Mouse (Mus musculus): ENCODE data around the gene Arhgap19. TPM values are rescaled to one million over a fixed set of nuclear protein-coding genes. Genes with fewer than 3 reads are reported as not detected.

Arhgap19 gene
- total RNA-seq, 4 experiments from 2014 or later, result 1.6 to 2.6 (median 2.0) TPM

- no peak for DNase-seq (ENCODE audit: low spot score)
Measured at GRCm38 (mm10) chr19:41800451-41800850, 1.4 kb downstream of the Arhgap19 start.

GRCm38 (mm10) chr19:41797536-41797935 is 4.3 kb downstream of the Arhgap19 start:
- no peak for DNase-seq (ENCODE audit: low spot score)

GRCm38 (mm10) chr19:41796789-41797327 is 5.0 kb downstream of the Arhgap19 start:
- no peak for DNase-seq (ENCODE audit: low spot score)

- DNase-seq (ENCODE audit: low spot score), result no peak
Measured at GRCm38 (mm10) chr19:41796148-41796760, 5.6 kb downstream of the Arhgap19 start.

GRCm38 (mm10) chr19:41794901-41795300 is 6.9 kb downstream of the Arhgap19 start:
- DNase-seq (ENCODE audit: low spot score), result no peak

- DNase-seq (ENCODE audit: low spot score), result no peak
Measured at GRCm38 (mm10) chr19:41794017-41794416, 7.8 kb downstream of the Arhgap19 start.

- no peak for DNase-seq (ENCODE audit: low spot score)
Measured at GRCm38 (mm10) chr19:41792934-41793486, 8.8 kb downstream of the Arhgap19 start.

GRCm38 (mm10) chr19:41791384-41791783 is 10.5 kb downstream of the Arhgap19 start:
- no peak for DNase-seq (ENCODE audit: low spot score)

GRCm38 (mm10) chr19:41789110-41789961 is 12.5 kb downstream of the Arhgap19 start:
- DNase-seq (ENCODE audit: low spot score), result no peak

GRCm38 (mm10) chr19:41786896-41787295 is 15.0 kb downstream of the Arhgap19 start:
- no peak for DNase-seq (ENCODE audit: low spot score)

GRCm38 (mm10) chr19:41777514-41777913 is 24.3 kb downstream of the Arhgap19 start:
- DNase-seq (ENCODE audit: low spot score), result no peak

GRCm38 (mm10) chr19:41768711-41769110 is 33.1 kb downstream of the Arhgap19 start:
- no peak for DNase-seq (ENCODE audit: low spot score)

GRCm38 (mm10) chr19:41766628-41767027 is 35.2 kb downstream of the Arhgap19 start:
- DNase-seq (ENCODE audit: low spot score), result no peak

GRCm38 (mm10) chr19:41763870-41764660 is 37.8 kb downstream of the Arhgap19 start:
- DNase-seq (ENCODE audit: low spot score), result peak; percentile 83

GRCm38 (mm10) chr19:41761529-41761928 is 40.3 kb downstream of the Arhgap19 start:
- no peak for DNase-seq (ENCODE audit: low spot score)

- DNase-seq (ENCODE audit: low spot score), result no peak
Measured at GRCm38 (mm10) chr19:41759765-41760164, 42.1 kb downstream of the Arhgap19 start.

GRCm38 (mm10) chr19:41759270-41759669 is 42.6 kb downstream of the Arhgap19 start:
- DNase-seq (ENCODE audit: low spot score), result no peak

GRCm38 (mm10) chr19:41754760-41755159 is 47.1 kb downstream of the Arhgap19 start:
- no peak for DNase-seq (ENCODE audit: low spot score)

GRCm38 (mm10) chr19:41751906-41752305 is 49.9 kb downstream of the Arhgap19 start:
- DNase-seq (ENCODE audit: low spot score), result no peak

- DNase-seq (ENCODE audit: low spot score), result no peak
Measured at GRCm38 (mm10) chr19:41747436-41747835, 54.4 kb downstream of the Arhgap19 start.

GRCm38 (mm10) chr19:41745941-41746557 is 55.8 kb downstream of the Arhgap19 start:
- peak; percentile 21 for DNase-seq (ENCODE audit: low spot score)
